Mouse (Mus musculus) heart, adult 2 months (tissue): Measurements from ENCODE around the gene Ccdc146. TPM values are rescaled to one million over a fixed set of nuclear protein-coding genes. Genes with fewer than 3 reads are reported as not detected.
A peak's percentile ranks its signal among the peaks of the same experiment; 100 is the strongest.

Experiments
- DNase-seq, 2 experiments: peaks; one replicate each; pipeline ENCODE4 v3.0.0; 2021
- H3K27ac ChIP-seq: fragments of 200-600 bp; 2 replicates; pipeline ENCODE4 v1.8.1; 2022
- H3K27me3 ChIP-seq: fragments of 200-500 bp; 2 replicates; pipeline ENCODE4 v1.6.1; 2012; ENCODE audit warnings: mild to moderate bottlenecking, low read length, inconsistent platforms, mixed read lengths; ENCODE audit not compliant: control insufficient read depth, insufficient read depth
- H3K36me3 ChIP-seq: fragments of 200-500 bp; 2 replicates; pipeline ENCODE4 v1.6.1; 2012; ENCODE audit warnings: low read length, inconsistent platforms; ENCODE audit not compliant: control insufficient read depth, insufficient read depth
- H3K4me1 ChIP-seq: fragments of 200-500 bp; 2 replicates; pipeline ENCODE4 v1.6.1; 2011; ENCODE audit warnings: low read length; ENCODE audit not compliant: control insufficient read depth, insufficient read depth
- H3K4me3 ChIP-seq: fragments of 200-600 bp; 2 replicates; pipeline ENCODE4 v1.8.1; 2022
- H3K79me2 ChIP-seq: fragments of 200-500 bp; replicated peaks from 2 replicates; pipeline ENCODE4 v1.6.1; 2012; ENCODE audit warnings: mild to moderate bottlenecking, inconsistent platforms, low read length, moderate library complexity, mixed read lengths; ENCODE audit not compliant: control insufficient read depth, insufficient read depth
- H3K9ac ChIP-seq: fragments of 200-500 bp; 2 replicates; pipeline ENCODE4 v1.6.1; 2012; ENCODE audit warnings: low read depth, mild to moderate bottlenecking, control low read depth, inconsistent platforms, low read length, mixed read lengths
- CTCF ChIP-seq: fragments of 200-600 bp; IDR thresholded peaks from 2 replicates; pipeline ENCODE4 v1.8.1; 2022; ENCODE audit warnings: antibody characterized with exemption, mild to moderate bottlenecking, moderate library complexity
- EP300 ChIP-seq: fragments of 200-500 bp; IDR thresholded peaks from 2 replicates; pipeline ENCODE4 v1.6.1; 2011; ENCODE audit warnings: low read depth, low read length, control low read depth; ENCODE audit not compliant: insufficient read depth
- POLR2A ChIP-seq: fragments of 200-500 bp; IDR thresholded peaks from 2 replicates; pipeline ENCODE4 v1.6.1; 2011; ENCODE audit warnings: mild to moderate bottlenecking, low read depth, low read length, control low read depth; ENCODE audit not compliant: insufficient read depth
- WGBS: fragments of 180-500 bp; shearing (Covaris S2); methylation state at CpG from one replicate; pipeline ENCODE4 v1.1.7; 2018; 5-methylcytosine and 5-hydroxymethylcytosine counted together
- intact Hi-C: fragments of 180-260 bp; cut with DNase I; formaldehyde crosslinking; loops from one replicate; pipeline ENCODE4 v1.15.1; 2025
- polyA plus RNA-seq: library from polyadenylated mRNA; depleted of rRNA; stranded (reverse); fragments of >200 nt; gene quantifications from 2 replicates; pipeline ENCODE4 v1.2.3, GENCODE M21; 2012
- total RNA-seq, 2 experiments: library from RNA; stranded (reverse); gene quantifications; 2 replicates each; pipeline ENCODE4 v1.2.3; 2021

Gene Ccdc146
- total and polyA plus RNA-seq, 3 experiments, result 1.5 to 3.1 (median 2.8) TPM

DNA sequence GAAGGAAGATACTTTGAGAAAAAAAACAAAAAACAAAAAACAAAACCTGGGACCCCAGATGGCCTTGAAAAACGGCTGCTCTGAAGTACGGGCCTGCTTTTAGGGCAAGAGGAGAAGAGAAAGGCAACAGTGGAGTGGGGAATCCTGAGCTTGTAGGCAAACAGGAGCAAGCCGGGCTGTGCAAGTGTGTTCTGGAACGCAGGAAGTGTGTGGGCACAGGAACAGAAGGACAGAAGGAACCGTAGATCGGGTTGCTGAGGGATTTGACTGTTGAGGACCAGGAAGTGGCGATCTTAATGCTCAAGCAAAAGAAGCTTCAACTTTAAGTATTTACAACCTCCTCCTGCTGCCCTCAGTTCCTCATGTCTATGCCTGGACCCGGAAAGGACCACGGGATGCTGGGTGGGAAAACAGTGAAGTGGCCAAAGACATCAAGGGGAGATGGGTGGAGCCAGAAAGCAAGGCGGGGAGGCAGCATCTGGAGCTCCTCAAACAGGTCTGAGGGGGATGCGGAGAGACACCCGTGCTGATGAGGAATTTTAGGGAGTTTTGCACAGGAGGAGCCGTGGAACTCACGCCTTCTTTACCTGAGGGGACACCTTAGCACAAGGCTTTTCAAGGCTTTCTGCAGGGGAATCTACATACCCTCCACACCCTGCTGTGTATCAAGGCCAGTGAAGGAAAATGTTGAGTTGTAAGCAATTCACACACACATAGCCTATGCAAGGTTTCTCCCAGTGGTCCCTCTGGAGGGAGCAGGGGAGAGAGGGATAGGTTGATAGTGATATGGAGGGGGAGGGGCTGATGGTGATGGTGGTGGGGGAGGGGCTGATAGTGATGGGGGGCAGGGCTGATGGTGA is 40.9 kb downstream of the Ccdc146 start:
- H3K36me3 ChIP-seq, result no peaks in the 10 kb centered on the region
- TF ChIP-seq POLR2A (no peak), EP300 (no peak), CTCF (no peak)
- H3K79me2 ChIP-seq, result no peaks in the 10 kb centered on the region
- WGBS, result 48% methylated on average over 14 of the region's 14 CpGs
- no peaks in the 10 kb centered on the region for H3K27me3 ChIP-seq
- no peaks in the 10 kb centered on the region; the same call in none of the 2 replicates for H3K4me1 ChIP-seq
- H3K9ac ChIP-seq, result no peak overlapping the region
- intact Hi-C loops, result no loop called here
- DNase-seq, result peak in 1 of 2 experiments; percentile 31
- H3K27ac ChIP-seq, result peak overlapping the region; percentile 20
- no peak overlapping the region for H3K4me3 ChIP-seq

DNA sequence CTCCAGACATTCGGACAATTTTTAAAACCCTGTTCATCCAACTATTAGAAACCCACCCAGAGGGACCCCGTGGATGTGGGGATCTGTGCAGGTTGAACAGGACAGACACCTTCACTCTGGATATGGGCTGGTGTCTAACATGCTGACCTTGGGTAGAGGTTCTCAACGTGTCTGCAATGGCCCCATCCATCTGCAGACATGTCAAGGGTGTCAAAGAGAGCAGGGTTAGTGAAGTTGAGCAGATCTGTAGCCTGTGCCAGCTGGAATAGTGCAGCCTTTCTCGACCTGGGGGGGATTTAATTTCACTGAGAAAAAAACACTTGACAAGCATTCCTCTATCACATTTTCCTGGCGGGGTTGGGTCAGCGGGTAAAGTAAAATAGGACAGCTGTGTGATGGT is 41.8 kb downstream of the Ccdc146 start:
- H3K4me1 ChIP-seq, result no peaks in the 10 kb centered on the region; the same call in none of the 2 replicates
- intact Hi-C loops, result no loop called here
- no peaks in the 10 kb centered on the region for H3K27me3 ChIP-seq
- H3K9ac ChIP-seq, result no peak overlapping the region
- TF ChIP-seq POLR2A (no peak), EP300 (no peak), CTCF (no peak)
- H3K79me2 ChIP-seq, result no peaks in the 10 kb centered on the region
- H3K27ac ChIP-seq, result no peak overlapping the region
- DNase-seq, result no peak
- H3K4me3 ChIP-seq, result no peak overlapping the region
- WGBS, result 67% methylated on average over 6 of the region's 6 CpGs
- no peaks in the 10 kb centered on the region for H3K36me3 ChIP-seq

DNA sequence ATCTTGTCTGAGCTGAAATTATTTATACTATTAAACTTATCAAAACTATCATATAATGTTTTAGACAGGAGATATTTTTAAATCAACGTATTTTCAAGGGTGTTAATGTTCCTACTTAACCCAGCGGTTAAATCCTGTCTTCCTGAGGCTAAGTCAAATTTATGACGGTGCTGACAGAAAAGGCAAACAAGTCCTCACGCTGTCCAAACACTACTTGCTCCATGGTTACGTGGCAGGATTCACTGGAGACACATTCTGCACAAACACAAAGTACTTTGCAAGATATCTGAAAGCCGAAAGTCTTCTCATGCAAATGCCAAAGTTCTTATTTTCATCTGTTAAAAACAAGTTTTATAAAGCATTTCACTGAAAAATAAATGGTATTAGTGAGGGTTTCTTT is 42.5 kb downstream of the Ccdc146 start:
- intact Hi-C loops, result no loop called here
- no peak overlapping the region for H3K4me3 ChIP-seq
- TF ChIP-seq EP300 (no peak), CTCF (no peak), POLR2A (no peak)
- H3K36me3 ChIP-seq, result no peaks in the 10 kb centered on the region
- no peaks in the 10 kb centered on the region for H3K27me3 ChIP-seq
- H3K9ac ChIP-seq, result no peak overlapping the region
- no peaks in the 10 kb centered on the region; the same call in none of the 2 replicates for H3K4me1 ChIP-seq
- 55% methylated on average over 6 of the region's 6 CpGs for WGBS
- no peaks in the 10 kb centered on the region for H3K79me2 ChIP-seq
- no peak for DNase-seq
- H3K27ac ChIP-seq, result no peak overlapping the region

GRCm38 (mm10) chr5:21378397-21378796 is 46.1 kb downstream of the Ccdc146 start:
- intact Hi-C loops, result no loop called here
- H3K4me3 ChIP-seq, result no peak overlapping the region
- H3K27ac ChIP-seq, result no peak overlapping the region
- no peak for DNase-seq
- no peak overlapping the region for H3K9ac ChIP-seq
- TF ChIP-seq POLR2A (no peak), CTCF (no peak), EP300 (no peak)
- no peaks in the 10 kb centered on the region for H3K79me2 ChIP-seq
- no peaks in the 10 kb centered on the region; the same call in none of the 2 replicates for H3K4me1 ChIP-seq
- no peaks in the 10 kb centered on the region for H3K27me3 ChIP-seq
- no peaks in the 10 kb centered on the region for H3K36me3 ChIP-seq
- 62% methylated on average over 2 of the region's 2 CpGs for WGBS

DNA sequence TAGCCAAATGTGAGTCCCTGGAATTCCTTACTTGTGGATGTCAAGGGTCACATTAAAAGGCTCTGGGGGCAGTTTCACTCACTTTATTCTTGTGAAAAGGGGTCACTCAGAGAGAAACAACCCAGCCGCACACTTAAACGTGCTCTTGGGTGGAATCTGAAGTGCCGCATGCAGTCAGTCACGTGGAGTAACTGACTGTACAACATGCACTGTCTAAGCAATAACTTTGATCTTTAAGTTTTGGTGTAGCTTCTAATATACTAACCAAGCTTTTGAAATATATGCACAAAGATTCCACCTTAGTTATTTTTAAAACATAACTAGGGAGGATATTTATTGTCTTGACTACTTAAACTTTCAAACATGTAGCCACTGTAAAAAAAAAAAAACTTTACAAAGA is 47.5 kb downstream of the Ccdc146 start:
- Histone ChIP-seq H3K27me3 (no peaks in the 10 kb centered on the region), H3K27ac (no peak overlapping the region), H3K4me1 (no peaks in the 10 kb centered on the region; the same call in 1 of the 2 replicates), H3K9ac (no peak overlapping the region), H3K36me3 (no peaks in the 10 kb centered on the region), H3K4me3 (no peak overlapping the region), H3K79me2 (no peaks in the 10 kb centered on the region)
- 77% methylated on average over 4 of the region's 4 CpGs for WGBS
- intact Hi-C loops, result no loop called here
- DNase-seq, result no peak
- TF ChIP-seq POLR2A (no peak), EP300 (no peak), CTCF (no peak)

GRCm38 (mm10) chr5:21373180-21373518 is 51.3 kb downstream of the Ccdc146 start:
- 48% methylated on average over 7 of the region's 7 CpGs for WGBS
- TF ChIP-seq CTCF, result no peak
- TF ChIP-seq POLR2A, result no peak
- TF ChIP-seq EP300, result no peak
- H3K36me3 ChIP-seq, result no peaks in the 10 kb centered on the region
- H3K27me3 ChIP-seq, result no peaks in the 10 kb centered on the region
- H3K4me3 ChIP-seq, result peak overlapping the region; percentile 62
- H3K27ac ChIP-seq, result peak overlapping the region; percentile 74
- H3K79me2 ChIP-seq, result no peaks in the 10 kb centered on the region
- no peaks in the 10 kb centered on the region; the same call in 1 of the 2 replicates for H3K4me1 ChIP-seq
- intact Hi-C loops, result loop anchor here (2.0 kb wide), 1 partner anchor 44 kb away; no protein-coding TSS in a partner anchor
- peak overlapping the region; percentile 80 for H3K9ac ChIP-seq
- DNase-seq, result no peak
